Mouse (Mus musculus) G1E-ER4 (cell line): ENCODE measurements around the gene Slc38a4. TPM values are rescaled to one million over a fixed set of nuclear protein-coding genes. Genes with fewer than 3 reads are reported as not detected.

Source experiments
- GATA1 ChIP-seq: IDR thresholded peaks from one replicate; pipeline ENCODE4 v1.8.0; 2012; ENCODE audit warnings: low read length, inconsistent platforms
- polyA plus RNA-seq: library from polyadenylated mRNA; stranded (reverse); fragments of >175 nt; gene quantifications from 2 replicates; pipeline ENCODE4 v1.2.3, GENCODE M21; 2012

Gene Slc38a4
- polyA plus RNA-seq, 1 experiment = not detected

GRCm38 (mm10) chr15:97060571-97060970 is 4.8 kb upstream of the Slc38a4 start:
- TF ChIP-seq GATA1 = no peak

GRCm38 (mm10) chr15:97060102-97060501 is 4.3 kb upstream of the Slc38a4 start:
- no peak for TF ChIP-seq GATA1

GRCm38 (mm10) chr15:97059071-97060041 is 3.6 kb upstream of the Slc38a4 start:
- no peak for TF ChIP-seq GATA1

- TF ChIP-seq GATA1 = no peak
These were observed 828 bp downstream of the Slc38a4 start for GRCm38 (mm10) chr15:97054767-97055489.

- no peak for TF ChIP-seq GATA1
These were observed 1.6 kb downstream of the Slc38a4 start for GRCm38 (mm10) chr15:97054131-97054530.

GRCm38 (mm10) chr15:97050436-97050835 is 5.3 kb downstream of the Slc38a4 start:
- no peak for TF ChIP-seq GATA1

- no peak for TF ChIP-seq GATA1
These were observed 5.7 kb downstream of the Slc38a4 start for GRCm38 (mm10) chr15:97050011-97050410.

- no peak for TF ChIP-seq GATA1
These were observed 6.4 kb downstream of the Slc38a4 start for GRCm38 (mm10) chr15:97049281-97049841.

- TF ChIP-seq GATA1 = no peak
These were observed 7.5 kb downstream of the Slc38a4 start for GRCm38 (mm10) chr15:97048267-97048666.

- no peak for TF ChIP-seq GATA1
These were observed 11.8 kb downstream of the Slc38a4 start for GRCm38 (mm10) chr15:97043921-97044320.

GRCm38 (mm10) chr15:97042001-97042491 is 13.7 kb downstream of the Slc38a4 start:
- TF ChIP-seq GATA1 = no peak

- no peak for TF ChIP-seq GATA1
These were observed 14.6 kb downstream of the Slc38a4 start for GRCm38 (mm10) chr15:97041182-97041581.

GRCm38 (mm10) chr15:97037710-97038109 is 18.0 kb downstream of the Slc38a4 start:
- no peak for TF ChIP-seq GATA1

- no peak for TF ChIP-seq GATA1
These were observed 19.9 kb downstream of the Slc38a4 start for GRCm38 (mm10) chr15:97035892-97036291.

- TF ChIP-seq GATA1 = no peak
These were observed 22.2 kb downstream of the Slc38a4 start for GRCm38 (mm10) chr15:97033485-97033991.

- no peak for TF ChIP-seq GATA1
These were observed 23.9 kb downstream of the Slc38a4 start for GRCm38 (mm10) chr15:97031886-97032285.
